Mouse (Mus musculus): Measurements from ENCODE around the gene Gpr108. TPM values are rescaled to one million over a fixed set of nuclear protein-coding genes. Genes with fewer than 3 reads are reported as not detected.

Gpr108 gene
- polyA plus RNA-seq, 1 experiment from 2014 or later, result 29.0 TPM

GRCm38 (mm10) chr17:57250461-57251160 lies 2.4 kb upstream of the Gpr108 start:
- ATAC-seq (ENCODE audit: insufficient number of reproducible peaks, insufficient read depth, low FRiP score, low read depth), result no peak
- Histone ChIP-seq H3K27ac (replicated peaks in 1 of 2; ENCODE audit: control insufficient read depth in 1 of 2, insufficient read depth in 1 of 2, low read depth in 2 of 2, low read length in 2 of 2) (peak overlapping the region; percentile 9 to 81; a peak in 2 of 4 replicates), H3K36me3 (ENCODE audit: control insufficient read depth, insufficient read depth, low read length) (peaks cover 26% of the 10 kb centered on the region), H3K9ac (ENCODE audit: low read length) (peak overlapping the region; percentile 84), H3K4me1 (ENCODE audit: control insufficient read depth in 2 of 2, insufficient read depth in 2 of 2, low read length in 2 of 2) (peaks cover 13 to 20% of the 10 kb centered on the region in 2 experiments), H3K27me3 (ENCODE audit: control insufficient read depth, insufficient read depth, low read length) (no peaks in the 10 kb centered on the region), H3K4me2 (ENCODE audit: low read length) (peak overlapping the region; percentile 96), H3K4me3 (ENCODE audit: control insufficient read depth in 1 of 2, insufficient read depth in 1 of 2, low read depth in 1 of 2, low read length in 2 of 2) (peak overlapping the region; percentile 57 to 77), H3K9me3 (ENCODE audit: control insufficient read depth, low read length) (no peaks in the 10 kb centered on the region)
- 2% methylated on average over 32 of the region's 33 CpGs for WGBS

- Histone ChIP-seq H3K27ac (replicated peaks in 1 of 2; ENCODE audit: control insufficient read depth in 1 of 2, insufficient read depth in 1 of 2, low read depth in 2 of 2, low read length in 2 of 2) (peak within 1 kb of the TSS; percentile 75 to 95), H3K27me3 (ENCODE audit: control insufficient read depth, insufficient read depth, low read length) (no peaks in the 10 kb centered on the region), H3K4me2 (ENCODE audit: low read length) (peak within 1 kb of the TSS; percentile 96), H3K4me3 (ENCODE audit: control insufficient read depth in 1 of 2, insufficient read depth in 1 of 2, low read depth in 1 of 2, low read length in 2 of 2) (peak within 1 kb of the TSS; percentile 77 to 89), H3K9me3 (ENCODE audit: control insufficient read depth, low read length) (no peaks in the 10 kb centered on the region), H3K9ac (ENCODE audit: low read length) (peak within 1 kb of the TSS; percentile 84), H3K36me3 (ENCODE audit: control insufficient read depth, insufficient read depth, low read length) (peaks cover 20% of the 10 kb centered on the region), H3K4me1 (ENCODE audit: control insufficient read depth in 2 of 2, insufficient read depth in 2 of 2, low read length in 2 of 2) (peaks cover 13 to 20% of the 10 kb centered on the region in 2 experiments)
- ATAC-seq (ENCODE audit: insufficient number of reproducible peaks, insufficient read depth, low FRiP score, low read depth), result peak; percentile 58
- WGBS, result under 1% methylated on average over 50 of the region's 52 CpGs
Observed at GRCm38 (mm10) chr17:57249186-57250181, 1.2 kb upstream of the Gpr108 start, which contains the start of gene Trip10. TSS of gene Trip10 (plus strand) at chr17:57249455.

DNA sequence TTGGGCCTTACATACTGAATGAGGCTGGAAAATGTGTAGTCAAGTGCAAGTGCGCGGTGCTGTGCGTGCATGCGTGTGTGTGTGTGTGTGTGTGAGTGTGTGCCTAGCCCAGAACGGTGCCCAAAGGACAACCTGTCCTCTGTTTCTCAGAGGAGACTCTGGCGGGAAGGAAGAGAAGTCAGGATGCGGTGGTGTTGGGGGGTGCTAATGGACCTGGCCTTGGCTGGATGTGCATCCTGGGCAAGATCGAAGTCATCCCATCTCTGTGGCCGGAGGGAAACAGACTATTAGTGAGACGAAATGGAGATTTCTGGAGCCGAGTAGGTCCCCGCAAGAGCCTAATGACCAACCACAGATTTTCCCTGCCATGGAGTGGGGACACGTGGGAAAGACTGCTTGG lies 525 bp upstream of the Gpr108 start:
- H3K4me2 ChIP-seq (ENCODE audit: low read length), result peak overlapping the region; percentile 96
- H3K27me3 ChIP-seq (ENCODE audit: control insufficient read depth, insufficient read depth, low read length), result no peaks in the 10 kb centered on the region
- H3K9me3 ChIP-seq (ENCODE audit: control insufficient read depth, low read length), result no peaks in the 10 kb centered on the region
- peaks cover 13 to 20% of the 10 kb centered on the region in 2 experiments for H3K4me1 ChIP-seq (ENCODE audit: control insufficient read depth in 2 of 2, insufficient read depth in 2 of 2, low read length in 2 of 2)
- ATAC-seq (ENCODE audit: insufficient number of reproducible peaks, insufficient read depth, low FRiP score, low read depth), result no peak
- 9% methylated on average over 13 of the region's 13 CpGs for WGBS
- peaks cover 18% of the 10 kb centered on the region for H3K36me3 ChIP-seq (ENCODE audit: control insufficient read depth, insufficient read depth, low read length)
- peak overlapping the region; percentile 77 to 89 for H3K4me3 ChIP-seq (ENCODE audit: control insufficient read depth in 1 of 2, insufficient read depth in 1 of 2, low read depth in 1 of 2, low read length in 2 of 2)
- H3K9ac ChIP-seq (ENCODE audit: low read length), result peak overlapping the region; percentile 77
- peak overlapping the region; percentile 75 to 95 for H3K27ac ChIP-seq (replicated peaks in 1 of 2; ENCODE audit: control insufficient read depth in 1 of 2, insufficient read depth in 1 of 2, low read depth in 2 of 2, low read length in 2 of 2)

DNA sequence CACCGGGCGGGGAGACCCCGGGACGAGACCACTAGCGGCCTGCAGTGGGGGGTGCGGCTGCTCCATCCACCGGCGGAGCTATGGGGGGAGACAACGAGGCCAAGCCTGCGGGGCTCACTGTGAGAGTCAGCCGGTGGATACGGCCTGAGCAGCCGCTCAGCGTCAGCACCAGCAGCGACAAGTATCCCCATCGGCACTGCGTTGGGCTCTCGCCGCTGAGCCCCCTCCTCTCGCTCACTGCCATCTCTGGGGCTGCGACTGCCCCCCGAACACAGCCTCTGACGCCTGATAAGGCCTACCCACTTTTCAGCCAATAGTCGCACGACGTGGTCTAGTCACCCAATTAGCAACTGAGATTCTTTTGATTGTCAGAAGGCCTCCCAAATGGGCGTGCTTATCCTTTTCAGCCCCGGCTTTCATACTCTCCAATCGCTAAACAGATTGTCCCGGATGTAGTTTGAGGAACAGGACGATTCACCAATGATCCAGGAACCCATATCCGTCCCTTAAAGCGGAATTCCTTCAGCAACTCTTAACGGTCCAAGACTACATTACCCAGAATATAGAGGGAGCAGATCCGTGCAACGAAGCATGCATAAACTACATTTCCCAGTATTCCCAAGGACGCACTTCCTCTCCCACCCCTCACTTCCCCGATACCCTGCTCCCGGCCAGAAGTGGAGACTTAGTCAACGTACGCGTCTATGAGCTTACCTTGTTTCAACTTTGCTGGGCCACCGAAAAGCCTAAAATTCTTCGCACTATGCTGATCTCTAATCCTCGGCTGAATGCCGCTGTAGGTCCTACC lies 649 bp downstream of the Gpr108 start:
- ATAC-seq (ENCODE audit: insufficient number of reproducible peaks, insufficient read depth, low FRiP score, low read depth), result peak; percentile 88
- H3K4me1 ChIP-seq (ENCODE audit: control insufficient read depth in 2 of 2, insufficient read depth in 2 of 2, low read length in 2 of 2), result peaks cover 13 to 20% of the 10 kb centered on the region in 2 experiments
- H3K4me2 ChIP-seq (ENCODE audit: low read length), result peak overlapping the region; percentile 96
- H3K4me3 ChIP-seq (ENCODE audit: control insufficient read depth in 1 of 2, insufficient read depth in 1 of 2, low read depth in 1 of 2, low read length in 2 of 2), result peak overlapping the region; percentile 77 to 89
- H3K9me3 ChIP-seq (ENCODE audit: control insufficient read depth, low read length), result no peaks in the 10 kb centered on the region
- H3K36me3 ChIP-seq (ENCODE audit: control insufficient read depth, insufficient read depth, low read length), result peaks cover 19% of the 10 kb centered on the region
- H3K9ac ChIP-seq (ENCODE audit: low read length), result peak overlapping the region; percentile 80
- H3K27me3 ChIP-seq (ENCODE audit: control insufficient read depth, insufficient read depth, low read length), result no peaks in the 10 kb centered on the region
- WGBS, result under 1% methylated on average over 46 of the region's 46 CpGs
- H3K27ac ChIP-seq (replicated peaks in 1 of 2; ENCODE audit: control insufficient read depth in 1 of 2, insufficient read depth in 1 of 2, low read depth in 2 of 2, low read length in 2 of 2), result peak overlapping the region; percentile 91 to 95

DNA sequence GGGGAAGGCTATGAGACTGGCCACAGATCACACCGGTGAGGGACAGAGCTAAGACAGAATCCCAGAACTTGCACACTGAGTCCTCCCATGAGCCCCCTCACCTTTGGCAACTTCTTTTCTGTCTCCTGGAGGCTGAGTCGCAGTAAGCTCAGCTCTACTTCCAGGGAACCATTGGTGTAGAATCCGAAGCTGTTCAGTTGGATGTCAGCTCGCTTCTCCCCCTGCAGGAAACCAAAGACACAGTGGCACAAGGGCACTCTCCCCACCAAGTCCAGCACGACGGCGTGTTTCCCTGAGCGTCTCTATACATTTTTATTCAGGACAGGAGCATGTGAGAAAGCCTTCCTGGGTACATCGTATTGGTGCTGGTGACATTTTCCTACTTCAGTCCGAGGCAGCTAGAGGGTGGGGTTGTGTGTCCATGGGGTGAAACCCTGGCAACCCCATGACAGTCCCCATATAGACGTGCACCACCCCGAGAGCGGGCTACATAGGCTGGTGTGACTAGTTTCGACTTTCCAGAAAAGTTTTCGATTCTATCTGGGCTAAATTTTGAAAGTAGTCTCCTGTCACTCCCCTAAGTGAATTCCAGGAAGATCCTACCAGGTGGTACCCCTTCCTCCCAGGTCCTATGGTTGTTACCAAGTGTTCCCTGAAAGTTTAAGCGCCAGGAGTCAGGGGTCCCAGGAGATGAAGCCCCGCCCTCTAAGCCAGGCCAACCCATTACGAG lies 1.4 kb downstream of the Gpr108 start:
- no peaks in the 10 kb centered on the region for H3K27me3 ChIP-seq (ENCODE audit: control insufficient read depth, insufficient read depth, low read length)
- WGBS, result 3% methylated on average over 18 of the region's 18 CpGs
- no peaks in the 10 kb centered on the region for H3K9me3 ChIP-seq (ENCODE audit: control insufficient read depth, low read length)
- H3K36me3 ChIP-seq (ENCODE audit: control insufficient read depth, insufficient read depth, low read length), result peaks cover 26% of the 10 kb centered on the region
- H3K4me1 ChIP-seq (ENCODE audit: control insufficient read depth in 2 of 2, insufficient read depth in 2 of 2, low read length in 2 of 2), result peaks cover 13 to 20% of the 10 kb centered on the region in 2 experiments
- peak overlapping the region; percentile 91 for H3K27ac ChIP-seq (replicated peaks in 1 of 2; ENCODE audit: control insufficient read depth in 1 of 2, insufficient read depth in 1 of 2, low read depth in 2 of 2, low read length in 2 of 2)
- peak overlapping the region; percentile 80 for H3K9ac ChIP-seq (ENCODE audit: low read length)
- peak overlapping the region; percentile 72 for H3K4me2 ChIP-seq (ENCODE audit: low read length)
- peak overlapping the region; percentile 76 to 77 for H3K4me3 ChIP-seq (ENCODE audit: control insufficient read depth in 1 of 2, insufficient read depth in 1 of 2, low read depth in 1 of 2, low read length in 2 of 2)
- peak; percentile 46; the same call in 1 of the 2 replicates for ATAC-seq (ENCODE audit: insufficient number of reproducible peaks, insufficient read depth, low FRiP score, low read depth)

DNA sequence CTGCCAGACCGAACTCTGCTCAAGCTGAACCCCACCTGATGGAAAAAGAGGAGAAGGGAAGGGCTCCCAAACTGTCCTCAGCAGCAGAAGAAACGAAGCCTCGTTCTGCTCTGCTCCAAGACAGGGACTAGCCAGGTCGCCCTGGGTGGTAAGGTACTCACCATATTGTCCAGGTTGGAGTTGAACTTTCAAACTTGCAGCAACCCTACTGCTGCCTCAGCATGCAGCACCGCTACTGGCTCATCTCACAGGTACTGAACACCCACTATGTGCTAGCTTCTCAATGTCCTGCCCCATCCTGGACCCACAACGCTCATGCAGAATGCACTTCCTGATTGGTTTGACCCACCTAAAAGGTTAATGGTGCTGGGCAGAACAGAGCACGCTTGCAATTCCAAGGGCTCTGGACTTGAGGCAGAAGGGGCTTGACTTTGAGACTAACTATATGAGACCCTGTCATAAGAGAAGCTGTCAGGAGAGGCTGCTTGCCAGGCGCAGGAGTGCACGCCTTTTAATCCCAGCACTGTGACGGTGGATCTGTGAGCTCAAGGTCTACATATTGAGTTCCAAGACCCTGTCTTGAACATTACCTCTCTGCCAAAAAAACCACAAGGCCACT lies 2.8 kb downstream of the Gpr108 start:
- ATAC-seq (ENCODE audit: insufficient number of reproducible peaks, insufficient read depth, low FRiP score, low read depth), result no peak
- Histone ChIP-seq H3K36me3 (ENCODE audit: control insufficient read depth, insufficient read depth, low read length) (peaks cover 31% of the 10 kb centered on the region), H3K4me2 (ENCODE audit: low read length) (no peak overlapping the region), H3K27me3 (ENCODE audit: control insufficient read depth, insufficient read depth, low read length) (no peaks in the 10 kb centered on the region), H3K4me3 (ENCODE audit: control insufficient read depth in 1 of 2, insufficient read depth in 1 of 2, low read depth in 1 of 2, low read length in 2 of 2) (no peak overlapping the region), H3K4me1 (ENCODE audit: control insufficient read depth in 2 of 2, insufficient read depth in 2 of 2, low read length in 2 of 2) (peaks cover 10 to 15% of the 10 kb centered on the region in 2 experiments), H3K9ac (ENCODE audit: low read length) (no peak overlapping the region), H3K9me3 (ENCODE audit: control insufficient read depth, low read length) (no peaks in the 10 kb centered on the region), H3K27ac (replicated peaks in 1 of 2; ENCODE audit: control insufficient read depth in 1 of 2, insufficient read depth in 1 of 2, low read depth in 2 of 2, low read length in 2 of 2) (no peak overlapping the region)
- WGBS, result 87% methylated on average over 10 of the region's 10 CpGs

All from heart, embryonic 14.5 days (tissue).